Mouse (Mus musculus): ENCODE measurements around the gene Casp6.

Gene Casp6

GRCm38 (mm10) chr3:129901271-129901809 lies at the start of gene Casp6:
Casp6 (plus strand) TSS chr3:129901425.
- DNase-seq, result peak; percentile 61 to 77

DNA sequence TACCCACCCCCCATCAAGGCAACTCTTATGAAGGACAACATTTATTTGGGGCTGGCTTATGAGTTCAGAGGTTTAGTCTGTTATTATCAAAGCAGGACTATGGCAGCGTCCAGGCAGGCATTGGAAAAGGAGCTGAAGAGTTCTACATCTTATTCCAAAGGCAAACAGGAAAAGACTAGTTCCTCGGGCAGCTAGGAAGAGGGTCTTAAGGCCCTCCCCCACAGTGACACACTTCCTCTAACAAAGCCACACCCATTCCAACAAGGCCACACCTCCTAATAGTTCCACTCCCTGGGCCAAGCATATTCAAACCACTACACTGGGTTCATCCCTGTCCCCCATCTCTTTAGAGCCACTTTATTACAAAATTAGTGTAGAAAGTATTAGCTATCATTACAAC lies 38.6 kb upstream of the Casp6 start:
- no peak for DNase-seq

DNA sequence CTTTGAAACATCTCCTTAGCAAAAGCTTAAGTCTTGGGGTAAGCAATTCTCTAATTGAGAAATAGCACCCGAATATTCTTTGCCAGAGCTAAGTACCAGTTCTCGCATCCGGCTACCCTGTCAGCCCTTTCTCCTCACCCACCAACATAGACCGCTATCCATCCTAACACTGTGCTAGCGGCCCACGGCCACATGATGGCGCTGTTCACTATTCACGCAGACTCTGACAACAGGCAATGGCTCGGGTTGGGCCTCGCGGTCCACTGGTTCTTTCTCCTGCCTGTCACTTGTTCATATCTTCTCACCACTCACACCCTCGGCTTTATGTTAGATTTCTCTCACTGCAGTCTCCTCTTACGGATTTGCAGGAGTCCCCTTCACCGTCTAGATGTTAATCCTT lies 37.5 kb upstream of the Casp6 start:
- peak; percentile 61 to 72 for DNase-seq

- DNase-seq, result no peak
These were observed 23.9 kb upstream of the Casp6 start for GRCm38 (mm10) chr3:129877327-129877726.

DNA sequence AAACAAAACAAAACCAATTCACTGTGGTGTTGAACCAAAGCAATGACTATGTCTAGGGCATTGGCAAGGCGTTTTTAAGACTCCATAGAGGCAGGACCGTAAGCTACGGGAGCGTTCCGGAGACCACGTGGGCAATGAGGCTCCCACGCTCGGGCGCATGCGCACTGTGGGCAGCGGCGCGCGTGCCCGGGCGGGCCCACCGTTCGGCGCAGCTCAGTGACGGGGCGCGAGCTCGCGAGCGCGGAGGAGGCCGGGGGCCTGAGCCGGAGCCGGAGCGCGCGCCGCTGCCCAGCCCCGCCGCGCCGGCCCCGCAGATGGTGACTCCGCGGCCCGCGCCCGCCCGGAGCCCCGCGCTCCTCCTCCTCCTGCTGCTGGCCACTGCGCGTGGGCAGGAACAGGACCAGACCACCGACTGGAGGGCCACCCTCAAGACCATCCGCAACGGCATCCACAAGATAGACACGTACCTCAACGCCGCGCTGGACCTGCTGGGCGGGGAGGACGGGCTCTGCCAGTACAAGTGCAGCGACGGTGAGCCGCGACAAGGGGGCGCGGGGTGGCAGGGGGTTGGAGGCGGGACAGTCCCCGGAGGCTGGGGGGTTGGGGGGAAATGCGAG lies 22.7 kb upstream of the Casp6 start, which contains the start of gene Pla2g12a:
TSS of gene Pla2g12a (plus strand) at position 202 of the 617 bp plus-strand sequence.
- peak; percentile 97 to 98 for DNase-seq

DNA sequence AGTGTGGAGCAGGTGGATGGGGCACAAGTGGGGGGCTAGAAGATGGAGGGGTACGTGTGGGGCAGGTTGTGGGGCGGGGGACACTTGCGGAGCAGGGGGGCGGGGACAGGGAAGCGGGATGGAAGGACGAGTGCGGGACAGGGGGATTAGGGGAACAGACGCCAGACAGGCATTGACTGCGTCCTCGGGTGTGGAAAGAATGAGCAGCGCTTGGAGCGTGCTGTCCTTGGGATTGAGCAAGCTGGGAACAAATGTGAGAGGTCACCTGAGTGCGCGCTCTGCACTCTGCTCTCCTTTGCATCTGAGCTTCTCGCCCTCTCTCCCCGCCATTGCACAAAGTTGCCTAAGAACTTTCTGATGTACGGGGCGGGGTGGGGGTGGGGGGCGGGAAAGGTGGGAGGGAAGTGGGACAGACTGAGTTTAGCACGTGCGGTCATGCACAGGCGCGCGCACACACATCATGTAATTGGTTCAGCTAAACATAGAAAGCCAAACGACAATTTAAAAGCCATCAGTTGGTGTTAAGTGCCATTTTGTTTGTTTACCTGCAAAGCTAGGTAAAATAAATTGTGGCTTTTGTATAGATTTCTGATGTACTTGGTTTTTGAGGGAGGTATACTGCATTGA lies 22.0 kb upstream of the Casp6 start:
- no peak for DNase-seq

GRCm38 (mm10) chr3:129879913-129880312 lies 21.3 kb upstream of the Casp6 start:
- DNase-seq, result no peak

GRCm38 (mm10) chr3:129880925-129881593 lies 20.2 kb upstream of the Casp6 start:
- no peak for DNase-seq

DNA sequence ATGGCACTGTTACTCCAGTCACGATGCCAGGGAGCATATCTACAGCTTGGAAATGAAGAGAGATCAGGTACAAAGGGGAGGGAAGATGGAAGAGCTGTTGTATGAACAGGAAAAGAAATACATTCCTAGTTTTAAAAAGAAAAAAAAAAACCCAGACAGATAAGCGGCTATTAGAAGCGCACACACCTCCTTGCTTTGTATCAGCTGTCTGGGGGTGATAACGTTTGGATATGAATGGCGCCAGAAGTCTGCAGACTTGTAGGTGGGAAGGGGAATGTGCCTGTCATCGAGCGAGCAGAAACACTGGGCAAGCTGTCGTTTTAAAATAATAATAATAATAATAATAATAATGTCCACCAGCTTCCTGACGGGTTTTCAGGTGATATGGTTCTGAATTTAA lies 15.6 kb upstream of the Casp6 start:
- no peak for DNase-seq

- DNase-seq, result no peak
These were observed 14.8 kb upstream of the Casp6 start for GRCm38 (mm10) chr3:129886430-129886829.

DNA sequence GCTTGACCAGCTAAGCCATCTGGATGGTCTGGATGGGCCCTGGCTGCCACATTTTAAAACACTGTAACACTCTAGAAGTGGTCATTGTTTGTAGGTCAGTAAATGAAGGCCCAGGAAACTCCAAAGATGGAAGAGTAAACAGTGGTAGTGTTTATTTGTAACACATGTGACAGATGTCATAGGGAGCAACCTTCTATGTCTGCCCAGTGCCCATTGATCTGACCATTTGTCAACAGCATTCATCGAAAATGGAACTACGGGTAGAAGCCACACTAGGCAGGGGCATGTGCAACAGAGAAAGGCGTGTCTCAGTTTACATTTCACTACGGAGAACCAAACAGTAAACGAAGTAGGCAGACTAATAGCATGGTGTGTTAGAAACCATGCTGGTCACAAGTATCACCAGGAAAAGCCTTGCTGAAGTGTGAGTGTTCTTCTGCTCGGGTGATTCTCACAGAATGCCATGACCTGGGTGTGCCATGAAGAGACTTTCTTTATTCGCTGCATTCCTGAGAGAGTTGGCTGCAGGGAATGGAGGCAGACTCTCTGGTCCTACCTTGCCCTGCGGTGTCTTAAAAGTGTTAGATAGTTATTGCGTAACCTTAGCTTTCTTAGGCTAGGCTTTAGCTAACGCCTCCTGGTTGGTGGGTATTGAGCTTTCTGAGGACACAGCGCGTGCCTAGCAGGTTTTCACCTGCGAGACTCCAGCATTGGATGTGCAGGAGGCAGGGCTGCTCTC lies 13.3 kb upstream of the Casp6 start:
- DNase-seq, result no peak

GRCm38 (mm10) chr3:129892003-129892402 lies 9.2 kb upstream of the Casp6 start:
- no peak for DNase-seq

DNA sequence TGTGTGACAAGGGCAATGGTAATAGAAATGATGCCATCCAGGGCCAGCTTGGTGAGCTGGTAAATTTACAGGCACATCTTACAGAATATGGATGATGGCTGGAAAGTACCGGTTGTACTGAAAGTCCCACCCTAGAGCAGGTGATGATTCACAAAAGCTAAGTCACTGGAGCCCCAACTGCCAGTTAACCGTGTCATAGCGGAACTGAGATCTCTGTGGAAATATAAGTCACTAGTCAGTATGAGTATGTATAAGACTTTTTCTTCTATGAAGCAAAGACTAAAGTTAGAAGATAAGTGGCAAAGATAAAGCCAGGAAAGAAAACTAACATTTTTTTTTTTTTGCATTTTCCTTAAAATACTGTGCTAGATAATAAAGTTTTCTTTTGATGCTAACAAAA lies 8.1 kb upstream of the Casp6 start:
- DNase-seq, result no peak

- no peak for DNase-seq
These were observed 4.6 kb upstream of the Casp6 start for GRCm38 (mm10) chr3:129896591-129896990.

DNA sequence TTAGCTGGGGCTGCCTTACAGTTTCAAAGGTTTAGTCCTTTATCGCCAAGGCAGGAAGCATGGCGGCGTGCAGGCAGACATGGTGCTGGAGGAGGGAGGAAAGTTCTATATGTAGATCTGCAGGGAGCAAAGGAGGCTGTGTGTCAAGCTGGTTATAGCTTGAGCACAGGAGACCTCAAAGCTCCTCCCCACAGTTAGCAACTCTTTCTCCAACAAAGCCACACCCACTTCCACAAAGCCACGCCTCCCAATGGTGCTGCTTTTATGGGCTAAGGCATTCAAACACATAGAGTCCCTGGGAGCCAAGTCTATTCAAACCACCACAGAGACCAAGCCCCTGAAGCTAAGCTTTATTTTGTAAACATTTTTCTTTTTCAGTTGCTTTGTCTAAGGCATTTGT lies 2.3 kb upstream of the Casp6 start:
- no peak for DNase-seq

- DNase-seq, result no peak
These were observed 2.1 kb downstream of the Casp6 start for GRCm38 (mm10) chr3:129903369-129903768.

DNA sequence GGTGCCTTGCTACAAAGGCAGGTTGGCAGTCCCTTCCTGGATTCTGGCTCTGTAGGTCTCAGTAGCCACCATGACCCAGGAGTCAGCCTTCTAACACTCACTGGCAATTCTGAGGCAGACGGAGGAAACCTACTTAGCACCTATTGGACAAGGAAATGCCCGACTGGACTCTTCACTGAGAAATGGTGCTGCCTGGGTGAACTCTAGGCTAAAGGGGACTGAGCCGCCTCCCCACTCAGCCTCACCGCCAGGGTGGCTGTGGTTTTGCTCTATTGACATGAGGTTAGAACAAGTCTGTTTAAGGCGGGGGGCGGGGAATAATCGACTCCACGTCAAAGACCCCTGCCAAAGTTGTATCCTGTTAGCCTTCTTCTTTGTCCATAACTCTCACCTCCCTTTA lies 2.6 kb downstream of the Casp6 start:
- DNase-seq, result peak; percentile 16 to 22

- no peak for DNase-seq
These were observed 3.3 kb downstream of the Casp6 start for GRCm38 (mm10) chr3:129904381-129905132.

DNA sequence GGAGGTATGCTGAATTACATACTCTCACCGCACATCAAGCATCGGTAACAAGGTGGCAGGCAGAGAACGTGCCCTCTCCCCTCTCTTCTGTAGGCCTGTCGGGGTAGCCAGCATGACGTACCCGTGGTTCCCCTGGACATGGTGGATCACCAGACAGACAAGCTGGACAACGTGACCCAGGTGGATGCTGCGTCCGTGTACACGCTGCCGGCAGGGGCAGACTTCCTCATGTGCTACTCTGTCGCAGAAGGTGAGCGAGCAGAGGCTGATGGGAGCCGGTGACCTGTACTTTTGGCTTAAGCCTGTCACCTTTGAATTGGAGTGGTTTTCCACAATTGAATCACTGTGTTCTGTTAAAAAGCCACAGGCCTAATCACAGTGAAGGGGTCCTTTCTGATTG lies 10.8 kb downstream of the Casp6 start:
- no peak for DNase-seq

- no peak for DNase-seq
These were observed 12.0 kb downstream of the Casp6 start for GRCm38 (mm10) chr3:129913241-129913640.

GRCm38 (mm10) chr3:129917424-129917823 lies 16.2 kb downstream of the Casp6 start:
- no peak for DNase-seq

DNA sequence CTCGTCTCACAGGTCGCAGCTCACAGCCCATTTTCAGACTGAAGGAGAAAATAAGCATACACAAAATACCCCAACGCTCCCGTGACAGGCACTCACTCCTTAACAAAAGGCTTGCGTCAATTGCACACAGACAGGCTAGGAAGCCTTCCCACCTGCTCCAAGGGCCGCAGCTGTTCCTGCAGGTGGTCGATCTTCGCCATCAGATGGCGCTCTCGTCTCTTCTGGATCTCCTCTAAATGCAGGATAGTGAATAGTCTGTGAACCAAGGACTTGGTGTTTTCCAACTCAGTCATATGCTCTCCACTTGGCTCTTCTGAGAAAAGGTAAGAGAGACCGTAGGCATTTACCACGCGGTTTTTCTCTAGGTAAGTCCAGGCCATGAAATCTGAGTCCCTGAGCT lies 17.2 kb downstream of the Casp6 start:
- peak; percentile 80 to 83 for DNase-seq
